Mouse (Mus musculus) CH12.LX (cell line): ENCODE measurements around the gene Rab37. TPM values are rescaled to one million over a fixed set of nuclear protein-coding genes. Genes with fewer than 3 reads are reported as not detected.

ENCODE experiments used
- DNase-seq: peaks from one replicate; pipeline ENCODE4 v3.0.0-alpha.2; 2013; ENCODE audit errors: extremely low read depth
- H3K27ac ChIP-seq: 2 replicates; pipeline ENCODE4 v1.5.1; 2012; ENCODE audit warnings: low read depth, mild to moderate bottlenecking, control low read depth, moderate library complexity; ENCODE audit not compliant: insufficient read depth
- H3K27me3 ChIP-seq: replicated peaks from 2 replicates; pipeline ENCODE3; 2012; ENCODE audit warnings: inconsistent platforms
- H3K36me3 ChIP-seq, 2 experiments: replicated peaks in 1 of 2; 2 replicates each; pipeline versions ENCODE3 to v1.6.1; 2012; ENCODE audit warnings: inconsistent platforms in 1 of 2, low read length in 1 of 2, mild to moderate bottlenecking in 1 of 2, mixed read lengths in 1 of 2, moderate library complexity in 1 of 2; ENCODE audit not compliant: control insufficient read depth in 1 of 2, insufficient read depth in 1 of 2
- H3K4me1 ChIP-seq, 2 experiments: 2 replicates each; pipeline ENCODE4 v1.6.1; 2012; ENCODE audit warnings: inconsistent platforms in 1 of 2, moderate library complexity in 1 of 2; ENCODE audit not compliant: insufficient read depth in 2 of 2, control insufficient read depth in 1 of 2
- H3K4me2 ChIP-seq: 2 replicates; pipeline ENCODE4 v1.6.1; 2012; ENCODE audit warnings: low read depth, mild to moderate bottlenecking, control low read depth; ENCODE audit not compliant: poor library complexity, insufficient read depth, severe bottlenecking
- H3K4me3 ChIP-seq, 3 experiments: fragments of 150-350 bp in 1 of 3; sonication (generic) in 1 of 3; replicated peaks in 1 of 3; 2 replicates each; pipeline versions ENCODE3 to v1.5.1; 2011 to 2012; ENCODE audit warnings: low read depth in 2 of 3, low read length in 2 of 3, mild to moderate bottlenecking in 2 of 3, moderate library complexity in 2 of 3, control low read depth in 1 of 3, improper control_type of control experiment in 1 of 3, inconsistent platforms in 1 of 3, mixed read lengths in 1 of 3; ENCODE audit not compliant: poor library complexity in 1 of 3
- H3K79me2 ChIP-seq: replicated peaks from 2 replicates; pipeline ENCODE4 v1.6.1; 2012; ENCODE audit warnings: mild to moderate bottlenecking, moderate library complexity; ENCODE audit not compliant: control insufficient read depth, poor library complexity, insufficient read depth, severe bottlenecking; ENCODE audit errors: extremely low read depth
- H3K9ac ChIP-seq: 2 replicates; pipeline ENCODE4 v1.6.1; 2012; ENCODE audit warnings: low read depth, mild to moderate bottlenecking, control low read depth, moderate library complexity; ENCODE audit not compliant: insufficient read depth
- H3K9me3 ChIP-seq: replicated peaks from 2 replicates; pipeline ENCODE3; 2012; ENCODE audit warnings: low read length, inconsistent platforms, mixed read lengths
- CHD2 ChIP-seq: IDR thresholded peaks from 2 replicates; pipeline ENCODE4 v1.6.1; 2011; ENCODE audit warnings: low read length, improper control_type of control experiment
- EP300 ChIP-seq: IDR thresholded peaks from 2 replicates; pipeline ENCODE4 v1.6.1; 2011; ENCODE audit warnings: low read length, improper control_type of control experiment
- ETS1 ChIP-seq: conservative IDR thresholded peaks from 2 replicates; pipeline ENCODE4 v1.6.1; 2012; ENCODE audit warnings: low read depth, mild to moderate bottlenecking, inconsistent platforms, low read length, improper control_type of control experiment, moderate library complexity
- IRF4 ChIP-seq: IDR thresholded peaks from 2 replicates; pipeline ENCODE4 v1.6.1; 2014; ENCODE audit warnings: low read depth, mild to moderate bottlenecking, inconsistent platforms, low read length, improper control_type of control experiment
- KAT2A ChIP-seq: IDR thresholded peaks from 2 replicates; pipeline ENCODE4 v1.6.1; 2012; ENCODE audit warnings: low read length, improper control_type of control experiment, inconsistent platforms; ENCODE audit not compliant: insufficient replicate concordance
- MAX ChIP-seq: IDR thresholded peaks from 2 replicates; pipeline ENCODE4 v1.6.1; 2011; ENCODE audit warnings: low read length, improper control_type of control experiment
- MAZ ChIP-seq: IDR thresholded peaks from 2 replicates; pipeline ENCODE4 v1.6.1; 2012; ENCODE audit warnings: low read depth, mild to moderate bottlenecking, inconsistent platforms, low read length, improper control_type of control experiment, moderate library complexity
- MEF2A ChIP-seq: IDR thresholded peaks from 2 replicates; pipeline ENCODE4 v1.6.1; 2014; ENCODE audit warnings: low read depth, mild to moderate bottlenecking, inconsistent platforms, low read length, improper control_type of control experiment, borderline replicate concordance
- MXI1 ChIP-seq: IDR thresholded peaks from 2 replicates; pipeline ENCODE4 v1.6.1; 2011; ENCODE audit warnings: mild to moderate bottlenecking, low read depth, low read length, improper control_type of control experiment
- MYC ChIP-seq: IDR thresholded peaks from 2 replicates; pipeline ENCODE4 v1.6.1; 2011; ENCODE audit warnings: low read depth, mild to moderate bottlenecking, improper control_type of control experiment, low read length
- NRF1 ChIP-seq: IDR thresholded peaks from 2 replicates; pipeline ENCODE4 v1.6.1; 2014; ENCODE audit warnings: low read depth, mild to moderate bottlenecking, inconsistent platforms, low read length, improper control_type of control experiment, moderate library complexity
- POLR2AphosphoS2 ChIP-seq: IDR thresholded peaks from 2 replicates; pipeline ENCODE4 v1.6.1; 2011; ENCODE audit warnings: low read depth, low read length, improper control_type of control experiment
- TBP ChIP-seq: conservative IDR thresholded peaks from 2 replicates; pipeline ENCODE4 v1.6.1; 2011; ENCODE audit warnings: low read depth, low read length, improper control_type of control experiment
- TCF12 ChIP-seq: IDR thresholded peaks from 2 replicates; pipeline ENCODE4 v1.6.1; 2014; ENCODE audit warnings: low read depth, mild to moderate bottlenecking, inconsistent platforms, low read length, improper control_type of control experiment
- USF1 ChIP-seq: IDR thresholded peaks from 2 replicates; pipeline ENCODE4 v1.6.1; 2014; ENCODE audit warnings: low read depth, mild to moderate bottlenecking, inconsistent platforms, low read length, improper control_type of control experiment
- ZC3H11A ChIP-seq: IDR thresholded peaks from 2 replicates; pipeline ENCODE4 v1.6.1; 2012; ENCODE audit warnings: low read depth, mild to moderate bottlenecking, inconsistent platforms, low read length, improper control_type of control experiment
- ZMIZ1 ChIP-seq: IDR thresholded peaks from 2 replicates; pipeline ENCODE4 v1.6.1; 2012; ENCODE audit warnings: low read depth, mild to moderate bottlenecking, inconsistent platforms, low read length, improper control_type of control experiment
- dilution Hi-C: fragments of 300-500 bp; cut with MboI; formaldehyde crosslinking; loops from 2 replicates; pipeline ENCODE4 v1.14.3; 2020; ENCODE audit warnings: low sequenced_read_pairs; ENCODE audit not compliant: extremely low pct_unique_long_range_greater_than_20kb, extremely low pct_ligation_motif_present
- in situ Hi-C: fragments of 300-500 bp; cut with MboI; formaldehyde crosslinking; loops from 3 replicates; pipeline ENCODE4 v1.14.3; 2019; ENCODE audit warnings: low sequenced_read_pairs, low pct_ligation_motif_present, low pct_unique_long_range_greater_than_20kb, mixed read lengths
- polyA plus RNA-seq: library from polyadenylated mRNA; unstranded; fragments of >175 nt; gene quantifications from 2 replicates; pipeline ENCODE4 v1.2.1, GENCODE M21; 2012; ENCODE audit warnings: low read depth; ENCODE audit not compliant: insufficient read length
- total RNA-seq, 2 experiments: library from RNA; depleted of rRNA; stranded (reverse); fragments of 300-350 nt in 1 of 2; fragments of >200 nt in 1 of 2; gene quantifications; 2 replicates each; pipeline ENCODE4 v1.2.3; 2012 to 2014

The Rab37 gene
- total and polyA plus RNA-seq, 3 experiments: 2.0 to 3.6 (median 2.3) TPM

DNA sequence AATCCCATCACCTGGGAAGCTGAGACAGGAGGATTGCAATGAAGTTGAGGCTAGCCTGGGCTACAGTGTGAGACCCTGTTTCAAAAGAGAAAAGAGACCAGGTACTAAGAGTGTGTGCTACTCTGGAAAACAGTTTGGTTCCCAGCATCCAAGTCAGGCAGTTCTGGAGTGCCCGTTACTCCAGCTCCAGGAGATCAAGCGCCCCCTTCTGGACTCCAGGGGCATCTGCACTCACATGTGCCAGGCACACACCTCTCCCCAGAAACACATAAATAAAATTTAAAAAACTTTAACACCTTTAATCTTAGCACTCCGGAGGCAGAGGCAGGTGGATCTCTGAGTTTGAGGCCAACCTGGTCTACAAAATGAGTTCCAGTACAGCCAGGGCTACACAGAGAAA lies 9.9 kb upstream of the Rab37 start:
- Histone ChIP-seq H3K4me1 (peaks cover 12 to 16% of the 10 kb centered on the region in 2 experiments), H3K9me3 (no peaks in the 10 kb centered on the region), H3K9ac (no peak overlapping the region), H3K4me3 (no peak overlapping the region), H3K27ac (no peak overlapping the region), H3K79me2 (no peaks in the 10 kb centered on the region), H3K27me3 (peaks cover 9% of the 10 kb centered on the region), H3K4me2 (no peak overlapping the region), H3K36me3 (no peaks in the 10 kb centered on the region)
- DNase-seq: no peak
- in situ Hi-C loops: loop anchor here (5.0 kb wide), 1 partner anchor 76 kb away; no protein-coding TSS in a partner anchor
- TF ChIP-seq MXI1 (0 out of 2 replicates have a peak, but pooled peaks have one; percentile 23), EP300 (no peak)
- dilution Hi-C loops: no loop called here

- no peak overlapping the region for H3K4me2 ChIP-seq
- H3K27me3 ChIP-seq: peaks cover 5% of the 10 kb centered on the region
- in situ Hi-C loops (loop anchor here (5.0 kb wide), 1 partner anchor 75 kb away; no protein-coding TSS in a partner anchor), dilution Hi-C loops (no loop called here)
- no peak overlapping the region for H3K9ac ChIP-seq
- no peak for TF ChIP-seq MAX
- TF ChIP-seq ZMIZ1: no peak
- no peak for TF ChIP-seq MAZ
- no peak for TF ChIP-seq IRF4
- TF ChIP-seq TCF12: no peak
- TF ChIP-seq KAT2A: no peak
- TF ChIP-seq TBP: no peak
- no peak for TF ChIP-seq POLR2AphosphoS2
- TF ChIP-seq EP300: no peak
- TF ChIP-seq USF1: no peak
- no peak for TF ChIP-seq NRF1
- no peak for TF ChIP-seq MYC
- no peak for TF ChIP-seq CHD2
- TF ChIP-seq MEF2A: no peak
- no peak for TF ChIP-seq ETS1
- no peak for TF ChIP-seq ZC3H11A
- H3K27ac ChIP-seq: no peak overlapping the region
- H3K79me2 ChIP-seq: no peaks in the 10 kb centered on the region
- no peaks in the 10 kb centered on the region for H3K36me3 ChIP-seq
- no peaks in the 10 kb centered on the region for H3K9me3 ChIP-seq
- DNase-seq: no peak
- no peak overlapping the region for H3K4me3 ChIP-seq
- peaks cover 12 to 18% of the 10 kb centered on the region in 2 experiments for H3K4me1 ChIP-seq
Measured at GRCm38 (mm10) chr11:115082196-115082595, 9.0 kb upstream of the Rab37 start.
